Comparison of ENCODE assay signal across 8 mouse cellular contexts in genomic region chrX:163879461-163879860, GRCm38 (mm10). TPM values are rescaled to one million over a fixed set of nuclear protein-coding genes. Genes with fewer than 3 reads are reported as not detected.
DNase-seq lines count a peak whose midpoint lies in the region; ATAC-seq and TF ChIP-seq lines count a peak whose summit lies in the region.

No protein-coding gene starts in this region.

- H3K9me3 ChIP-seq in lung, embryonic 14.5 days (ENCODE audit: low read depth, low read length), result no peaks in the 10 kb centered on the region
- H3K9me3 ChIP-seq in lung, postnatal 0 days (ENCODE audit: low read length), result no peaks in the 10 kb centered on the region
- no peaks in the 10 kb centered on the region for H3K9me3 ChIP-seq in midbrain, embryonic 14.5 days (ENCODE audit: control insufficient read depth, low read length)

- H3K36me3 ChIP-seq in lung, embryonic 14.5 days (ENCODE audit: insufficient read depth), result no peaks in the 10 kb centered on the region
- H3K36me3 ChIP-seq in lung, postnatal 0 days (ENCODE audit: insufficient read depth, low read length), result no peaks in the 10 kb centered on the region
- H3K36me3 ChIP-seq in myocyte (ENCODE audit: control insufficient read depth, insufficient read depth), result no peaks in the 10 kb centered on the region
- no peaks in the 10 kb centered on the region for H3K36me3 ChIP-seq in midbrain, embryonic 14.5 days (ENCODE audit: control insufficient read depth, insufficient read depth, low read length)

- 50% methylated on average over 5 of the region's 5 CpGs for WGBS in lung, embryonic 14.5 days
- whole genome bisulfite sequencing in lung, postnatal 0 days, result 42% methylated on average over 5 of the region's 5 CpGs
- WGBS in midbrain, embryonic 14.5 days, result 78% methylated on average over 5 of the region's 5 CpGs

- H3K79me2 ChIP-seq in myocyte (ENCODE audit: control insufficient read depth, insufficient read depth), result no peaks in the 10 kb centered on the region

- no peaks in the 10 kb centered on the region for H3K4me1 ChIP-seq in lung, embryonic 14.5 days (ENCODE audit: insufficient read depth)
- no peaks in the 10 kb centered on the region for H3K4me1 ChIP-seq in lung, postnatal 0 days (ENCODE audit: insufficient read depth, low read depth, low read length)
- peaks cover 13% of the 10 kb centered on the region for H3K4me1 ChIP-seq in bone marrow macrophage, adult 2 months (ENCODE audit: control insufficient read depth, insufficient read depth, low read length)
- H3K4me1 ChIP-seq in midbrain, embryonic 14.5 days (ENCODE audit: control insufficient read depth, insufficient read depth, low read length), result no peaks in the 10 kb centered on the region

- no peak for ATAC-seq in lung, embryonic 14.5 days (ENCODE audit: insufficient read depth)
- ATAC-seq in lung, postnatal 0 days, result no peak
- ATAC-seq in midbrain, embryonic 14.5 days (ENCODE audit: low FRiP score, low TSS enrichment), result no peak
- no peak for ATAC-seq in erythroid progenitor cell, adult 5-6 weeks (replicated peaks; ENCODE audit: low FRiP score, poor library complexity, severe bottlenecking)

- no peak overlapping the region for H3K4me3 ChIP-seq in lung, embryonic 14.5 days (ENCODE audit: low read depth, low read length)
- H3K4me3 ChIP-seq in lung, postnatal 0 days (ENCODE audit: low read depth, low read length), result no peak overlapping the region
- no peak overlapping the region for H3K4me3 ChIP-seq in bone marrow macrophage, adult 2 months (ENCODE audit: insufficient read depth, low read length)
- no peak overlapping the region for H3K4me3 ChIP-seq in myocyte
- H3K4me3 ChIP-seq in midbrain, embryonic 14.5 days (replicated peaks; ENCODE audit: low read depth, low read length), result no peak overlapping the region

- TF ChIP-seq EP300 in lung, postnatal 0 days (IDR thresholded peaks at IDR 0.05), result no peak

- DNase-seq in lung, embryonic 14.5 days, result peak; percentile 2
- no peak for DNase-seq in lung, postnatal 0 days (ENCODE audit: low spot score)
- DNase-seq in gastrocnemius, postnatal 25 days, result peak; percentile 40
- DNase-seq in midbrain, embryonic 14.5 days, result no peak
- no peak for DNase-seq in spleen, adult 18-20 months

- no peak for TF ChIP-seq POLR2A in bone marrow macrophage, adult 2 months (IDR thresholded peaks at IDR 0.05; ENCODE audit: borderline replicate concordance, low read depth, low read length)
- no peak for TF ChIP-seq POLR2A in myocyte (IDR thresholded peaks at IDR 0.05; ENCODE audit: insufficient read length, low read depth)

- no peak overlapping the region for H3K27ac ChIP-seq in lung, embryonic 14.5 days (ENCODE audit: low read depth)
- no peak overlapping the region for H3K27ac ChIP-seq in lung, postnatal 0 days (ENCODE audit: low read length)
- peak overlapping the region; percentile 30 for H3K27ac ChIP-seq in bone marrow macrophage, adult 2 months (ENCODE audit: insufficient read depth, low read depth, low read length)
- no peak overlapping the region for H3K27ac ChIP-seq in midbrain, embryonic 14.5 days (replicated peaks; ENCODE audit: low read depth, low read length)

- TF ChIP-seq CTCF in lung, embryonic 14.5 days (IDR thresholded peaks at IDR 0.05; ENCODE audit: low read depth), result no peak
- TF ChIP-seq CTCF in lung, postnatal 0 days (IDR thresholded peaks at IDR 0.05), result no peak
- TF ChIP-seq CTCF in bone marrow macrophage, adult 2 months (IDR thresholded peaks at IDR 0.05; ENCODE audit: low read depth, low read length), result no peak

- no peak overlapping the region for H3K4me2 ChIP-seq in lung, embryonic 14.5 days
- no peak overlapping the region for H3K4me2 ChIP-seq in lung, postnatal 0 days (replicated peaks; ENCODE audit: low read depth, low read length)
- H3K4me2 ChIP-seq in myocyte (ENCODE audit: low read depth), result peak overlapping the region; percentile 46
- no peak overlapping the region for H3K4me2 ChIP-seq in midbrain, embryonic 14.5 days (ENCODE audit: low read length)

- no peaks in the 10 kb centered on the region for H3K27me3 ChIP-seq in lung, embryonic 14.5 days (ENCODE audit: insufficient read depth, low read length)
- H3K27me3 ChIP-seq in lung, postnatal 0 days (replicated peaks; ENCODE audit: insufficient read depth, low read length), result no peaks in the 10 kb centered on the region
- H3K27me3 ChIP-seq in myocyte (ENCODE audit: control insufficient read depth, insufficient read depth, insufficient read length), result no peaks in the 10 kb centered on the region
- 0 out of 2 replicates have a peak, but pooled peaks cover 4% of the 10 kb centered on the region for H3K27me3 ChIP-seq in midbrain, embryonic 14.5 days (ENCODE audit: control insufficient read depth, insufficient read depth, low read length)

- no peak overlapping the region for H3K9ac ChIP-seq in lung, embryonic 14.5 days
- H3K9ac ChIP-seq in lung, postnatal 0 days (replicated peaks; ENCODE audit: low read depth), result no peak overlapping the region
- H3K9ac ChIP-seq in midbrain, embryonic 14.5 days (replicated peaks; ENCODE audit: low read length), result no peak overlapping the region

- no peak overlapping the region for H3ac ChIP-seq in myocyte (ENCODE audit: control insufficient read depth, insufficient read length)

TF ChIP-seq in myocyte, 11 proteins besides CTCF, POLR2A, EP300 and RAD21:
- TF ChIP-seq REST (IDR thresholded peaks at IDR 0.05; ENCODE audit: insufficient read depth, insufficient read length) (no peak), MYOG (IDR thresholded peaks at IDR 0.05; ENCODE audit: control insufficient read depth in 1 of 3, insufficient read depth in 1 of 3, insufficient read length in 2 of 3, low read depth in 2 of 3) (no peak), CEBPB (IDR thresholded peaks at IDR 0.05; ENCODE audit: insufficient read depth, poor library complexity, severe bottlenecking) (no peak), TCF12 (IDR thresholded peaks at IDR 0.05; ENCODE audit: insufficient read depth, poor library complexity, severe bottlenecking) (no peak), TCF3 (IDR thresholded peaks at IDR 0.05; ENCODE audit: insufficient read length, low read depth) (no peak), POLR2AphosphoS2 (IDR thresholded peaks at IDR 0.05; ENCODE audit: insufficient read length, low read depth) (no peak)

RNA-seq across cellular contexts. Expression of gene Ap1s2, which starts 29.4 kb away (rescaled TPM):
- polyA plus RNA-seq in lung, embryonic 14.5 days (2014; fragmentation: Nextera tagmentation; extraction: Ambion mirVana), result 19.8 and 20.1 TPM in 2 replicates
- polyA plus RNA-seq in lung, postnatal 0 days (2015; fragmentation: Nextera tagmentation; extraction: Ambion mirVana), result 24.4 and 35.4 TPM in 2 replicates
- 241 and 251 TPM in 2 replicates for polyA plus RNA-seq in bone marrow macrophage, adult 2 months (2012; ENCODE audit: insufficient read depth, insufficient read length, missing spikeins)
- 10 to 100 TPM; 21.0 to 28.6 TPM for total RNA-seq in gastrocnemius, postnatal 25 days (2021)
- polyA plus RNA-seq in myocyte (2012; fragmentation: generic; extraction: Trizol), result 22.3 TPM
- polyA plus RNA-seq in midbrain, embryonic 14.5 days (2014; fragmentation: Nextera tagmentation; extraction: Ambion mirVana), result 105 and 107 TPM in 2 replicates
- 17.3 and 26.0 TPM in 2 replicates for total RNA-seq in erythroid progenitor cell, adult 5-6 weeks (2015; ENCODE audit: low replicate concordance)
- total RNA-seq in erythroid progenitor cell, adult 5-6 weeks (2017; ENCODE audit: low replicate concordance), result 8.5 and 14.2 TPM in 2 replicates

Comparison
In these comparisons a context has a peak if more than half of its experiments do, and no peak if none do; other contexts are left out.
1. DNase-seq: peak in lung, embryonic 14.5 days (single experiment) and gastrocnemius, postnatal 25 days (single experiment); none in lung, postnatal 0 days (single experiment), midbrain, embryonic 14.5 days (single experiment) and spleen, adult 18-20 months (0 of 2).